Mouse (Mus musculus) naive thymus-derived CD4-positive, alpha-beta T cell, adult 2 months (primary cell): ENCODE data around the gene Wasf3.
"Not testable (repeated sequence)": the region's sequence is repeated elsewhere in the genome, so short reads cannot be mapped to it uniquely, and the experiment has no call there.

Experiments
- DNase-seq: peaks from one replicate; pipeline ENCODE4 v3.0.0-alpha.2; 2011; ENCODE audit warnings: low read depth

The Wasf3 gene

GRCm38 (mm10) chr5:146401012-146401411, 16.2 kb downstream of the Wasf3 start:
- DNase-seq = not testable (repeated sequence)

DNA sequence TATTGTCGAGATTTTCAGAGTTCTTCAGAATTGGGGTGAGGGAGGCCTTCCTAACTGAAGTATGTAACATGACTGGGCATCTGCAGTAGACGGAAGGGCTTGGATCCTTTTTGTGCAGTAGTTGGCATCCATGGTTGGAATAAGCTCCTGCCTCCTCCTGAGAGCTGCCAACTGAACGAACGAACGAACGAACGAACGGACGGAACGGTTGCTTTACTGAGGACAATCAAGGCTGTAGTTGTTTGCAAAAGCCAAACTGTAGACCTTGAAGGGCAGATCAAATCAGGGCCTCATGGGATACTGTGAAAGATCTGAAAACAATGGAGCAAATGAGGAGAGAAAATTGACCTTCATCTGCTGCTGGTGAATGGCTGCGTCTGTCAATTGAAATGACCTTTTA, 17.5 kb downstream of the Wasf3 start:
- no peak for DNase-seq

DNA sequence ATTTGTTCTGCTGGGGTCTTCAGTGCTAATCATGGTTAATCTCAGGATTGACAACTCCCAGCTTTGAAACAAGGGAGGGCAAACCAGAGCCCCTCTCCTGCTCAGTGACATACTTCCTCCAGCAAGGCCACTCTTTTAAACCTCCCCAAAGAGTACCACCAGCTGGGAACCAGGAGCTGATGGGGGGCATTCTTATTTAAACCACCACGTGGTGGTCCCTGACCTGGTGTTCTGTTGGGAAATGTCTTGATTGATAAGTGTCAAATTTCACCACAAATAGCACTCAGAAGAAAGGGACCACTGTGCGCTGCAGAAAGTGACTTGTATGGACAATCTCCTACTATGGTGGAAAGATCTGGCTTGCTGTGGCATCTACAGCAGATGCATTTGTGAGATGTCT, 19.1 kb downstream of the Wasf3 start:
- no peak for DNase-seq

DNA sequence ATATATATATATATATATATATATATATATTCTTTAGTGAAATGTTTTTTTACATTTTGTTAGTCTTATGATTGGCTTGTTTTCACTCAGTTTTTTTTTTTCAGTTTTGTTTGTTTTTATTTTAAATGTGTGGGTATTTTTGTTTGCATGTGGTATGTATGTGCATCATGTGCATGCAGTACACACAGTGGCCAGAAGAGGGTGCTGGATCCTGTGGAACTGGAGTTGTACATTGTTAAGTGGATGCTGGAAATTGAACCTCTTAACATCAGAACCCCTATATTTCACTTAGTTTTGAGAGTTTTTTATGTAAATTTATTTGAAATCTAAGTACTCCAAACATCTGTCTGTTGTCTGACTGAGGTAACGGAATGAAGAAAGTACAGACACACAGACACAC, 21.3 kb downstream of the Wasf3 start:
- no peak for DNase-seq

DNA sequence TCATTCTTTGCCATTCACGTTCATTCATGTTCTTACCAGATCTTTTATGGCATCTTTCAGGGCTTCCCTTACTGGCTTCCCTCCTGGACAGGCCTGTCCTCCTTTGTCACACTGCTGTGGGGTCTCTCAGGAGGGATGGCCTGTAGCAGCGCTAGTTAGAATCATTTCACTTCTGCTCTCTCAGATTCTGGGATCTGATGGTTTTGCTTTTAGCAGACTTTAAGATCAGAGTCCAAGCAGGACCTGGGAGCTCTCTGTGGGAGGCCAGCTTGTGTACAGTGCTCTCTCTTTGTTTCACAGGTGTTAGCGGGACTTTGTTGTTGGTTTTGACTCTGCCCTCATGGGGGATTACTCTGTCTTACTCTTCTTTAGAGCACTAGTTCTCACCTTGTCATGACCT, 23.0 kb downstream of the Wasf3 start:
- no peak for DNase-seq

- DNase-seq = no peak
These were observed 23.8 kb downstream of the Wasf3 start for GRCm38 (mm10) chr5:146408604-146409003.

DNA sequence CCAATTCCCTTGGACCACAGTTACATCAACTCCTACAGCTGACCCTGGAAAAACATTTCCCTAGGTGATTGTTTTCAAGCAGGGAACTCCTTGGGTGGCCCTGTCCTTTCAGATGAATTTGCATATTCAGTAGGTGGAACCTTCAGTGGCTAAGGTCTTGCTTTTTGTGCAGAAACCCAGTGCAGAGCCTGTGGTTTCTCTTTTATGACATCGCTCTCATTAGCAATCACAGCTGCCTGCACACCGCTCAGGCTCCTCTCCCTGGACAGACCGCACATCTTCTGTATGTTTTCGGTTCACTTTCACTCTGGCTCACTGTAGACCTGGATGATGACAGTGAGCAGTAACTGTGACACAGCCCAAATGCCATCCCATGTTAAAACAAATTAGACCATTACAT, 26.0 kb downstream of the Wasf3 start:
- DNase-seq = no peak

- DNase-seq = no peak
These were observed 28.1 kb downstream of the Wasf3 start for GRCm38 (mm10) chr5:146412743-146413430.

- no peak for DNase-seq
These were observed 29.8 kb downstream of the Wasf3 start for GRCm38 (mm10) chr5:146414611-146415010.

DNA sequence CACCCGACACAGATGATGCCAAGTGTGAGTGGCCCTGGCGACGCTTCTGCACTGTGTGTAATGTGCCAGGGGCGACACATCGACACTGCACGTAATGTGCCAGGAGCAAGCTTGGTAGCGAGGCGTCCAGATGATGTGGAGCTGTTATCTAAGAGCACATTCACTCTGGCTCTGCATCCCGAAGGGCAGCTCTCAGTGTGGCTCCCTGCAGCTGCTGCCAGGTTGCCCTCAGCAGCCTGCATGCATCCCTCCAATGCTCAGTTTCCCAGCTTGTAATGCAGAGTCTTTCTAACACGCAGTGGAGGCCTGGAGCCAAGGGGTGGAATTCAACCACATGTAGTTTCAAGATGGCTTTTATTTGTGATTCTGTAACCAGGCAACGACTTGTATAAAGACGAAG, 30.4 kb downstream of the Wasf3 start:
- no peak for DNase-seq

DNA sequence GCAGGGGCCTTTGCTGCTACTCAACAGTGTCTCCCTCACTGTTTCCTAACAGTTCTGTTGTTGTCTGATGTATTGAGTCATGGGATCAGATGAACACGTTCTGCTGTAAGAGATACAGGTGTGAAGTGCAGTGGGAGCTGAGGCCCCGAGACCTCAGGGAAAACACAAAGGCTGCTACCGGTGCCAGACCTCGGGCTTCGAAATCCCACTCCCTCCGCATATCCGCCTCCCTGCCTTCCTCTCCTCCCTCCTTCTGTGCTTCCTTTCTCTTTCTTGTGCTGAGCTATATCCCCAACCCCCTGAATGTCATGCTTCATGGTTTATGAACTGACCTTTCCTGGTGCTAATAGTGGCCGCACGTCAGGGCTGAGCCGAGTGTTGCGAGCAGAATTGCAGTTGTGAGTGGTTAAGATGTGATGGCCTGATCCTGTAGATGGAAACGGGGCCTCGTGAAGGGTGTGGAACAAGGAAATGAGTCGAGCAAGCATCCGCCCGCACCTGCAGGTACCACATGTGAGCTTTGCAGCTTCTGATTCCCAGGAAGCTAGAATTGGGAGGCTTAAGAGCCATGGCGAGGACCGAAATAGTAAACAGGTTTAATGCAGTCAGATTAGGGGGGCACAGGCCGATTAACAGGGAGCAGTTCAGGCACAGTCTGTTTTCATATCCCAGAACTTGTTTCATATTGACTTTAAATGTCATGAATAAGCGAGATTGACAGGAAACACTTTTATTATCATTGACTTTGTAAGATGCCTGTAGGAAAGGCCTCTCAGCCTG, 31.7 kb downstream of the Wasf3 start:
- DNase-seq = no peak

GRCm38 (mm10) chr5:146418092-146418491, 33.3 kb downstream of the Wasf3 start:
- no peak for DNase-seq

DNA sequence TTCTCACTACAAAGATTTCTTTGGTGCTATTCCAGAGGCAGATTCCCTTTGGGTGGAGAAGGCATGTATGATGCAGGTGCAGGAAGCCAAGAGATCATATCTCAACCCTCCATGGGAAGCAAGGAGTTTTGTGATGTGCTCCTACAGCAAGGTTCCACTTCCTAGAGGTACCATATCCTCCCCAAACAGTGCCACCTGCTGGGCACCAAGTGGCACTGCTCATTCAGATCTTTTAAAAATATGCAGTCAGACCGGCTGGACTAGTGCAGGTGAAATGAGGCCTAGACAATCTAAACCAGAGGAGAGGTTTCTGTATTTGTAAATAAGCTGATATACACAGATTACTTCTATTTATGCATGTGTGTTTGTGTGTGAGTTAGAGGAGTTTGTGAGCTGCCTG, 35.3 kb downstream of the Wasf3 start:
- DNase-seq = peak; percentile 11

GRCm38 (mm10) chr5:146424711-146425326, 40.0 kb downstream of the Wasf3 start:
- DNase-seq = no peak

GRCm38 (mm10) chr5:146425656-146426055, 40.9 kb downstream of the Wasf3 start:
- DNase-seq = no peak

DNA sequence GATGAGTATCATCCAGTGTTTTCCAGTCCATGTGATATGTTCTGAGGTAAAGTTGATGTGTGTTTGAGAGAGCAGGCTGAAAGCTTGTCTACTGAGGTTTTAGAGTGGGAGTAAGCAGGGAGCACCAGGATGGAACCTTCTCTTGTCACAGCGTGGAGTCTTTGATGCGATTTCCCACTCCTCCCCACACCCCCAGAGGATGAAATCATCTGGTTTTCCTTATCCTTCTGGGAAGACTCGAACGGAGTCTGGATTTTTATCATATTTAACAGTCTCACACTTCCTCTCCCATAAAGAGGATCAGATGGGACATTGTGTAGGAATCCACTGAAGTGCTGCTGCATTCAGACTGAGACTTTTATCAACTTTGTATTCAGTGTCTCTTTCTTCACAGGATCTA, 43.3 kb downstream of the Wasf3 start:
- DNase-seq = no peak

GRCm38 (mm10) chr5:146431821-146432220, 47.0 kb downstream of the Wasf3 start:
- DNase-seq = no peak

GRCm38 (mm10) chr5:146432476-146432875, 47.7 kb downstream of the Wasf3 start:
- DNase-seq = no peak

DNA sequence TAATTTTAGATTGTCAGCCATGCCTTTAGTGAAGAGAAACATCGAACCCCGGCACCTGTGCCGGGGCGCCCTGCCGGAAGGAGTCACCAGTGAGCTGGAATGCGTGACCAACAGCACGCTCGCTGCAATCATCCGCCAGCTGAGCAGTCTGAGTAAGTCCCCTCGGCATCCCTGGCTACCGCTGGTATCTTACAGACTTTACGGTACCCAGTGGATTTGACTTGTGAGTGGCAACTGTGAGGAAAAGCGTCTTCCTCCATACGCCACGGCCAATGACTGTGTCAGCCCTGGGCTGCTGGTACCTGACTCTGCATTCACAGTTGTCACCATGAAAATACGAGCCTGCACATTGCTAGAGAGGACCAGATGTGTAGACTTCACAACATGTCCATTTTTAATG, 50.5 kb downstream of the Wasf3 start:
- DNase-seq = no peak

- DNase-seq = no peak
These were observed 52.0 kb downstream of the Wasf3 start for GRCm38 (mm10) chr5:146436796-146437195.

DNA sequence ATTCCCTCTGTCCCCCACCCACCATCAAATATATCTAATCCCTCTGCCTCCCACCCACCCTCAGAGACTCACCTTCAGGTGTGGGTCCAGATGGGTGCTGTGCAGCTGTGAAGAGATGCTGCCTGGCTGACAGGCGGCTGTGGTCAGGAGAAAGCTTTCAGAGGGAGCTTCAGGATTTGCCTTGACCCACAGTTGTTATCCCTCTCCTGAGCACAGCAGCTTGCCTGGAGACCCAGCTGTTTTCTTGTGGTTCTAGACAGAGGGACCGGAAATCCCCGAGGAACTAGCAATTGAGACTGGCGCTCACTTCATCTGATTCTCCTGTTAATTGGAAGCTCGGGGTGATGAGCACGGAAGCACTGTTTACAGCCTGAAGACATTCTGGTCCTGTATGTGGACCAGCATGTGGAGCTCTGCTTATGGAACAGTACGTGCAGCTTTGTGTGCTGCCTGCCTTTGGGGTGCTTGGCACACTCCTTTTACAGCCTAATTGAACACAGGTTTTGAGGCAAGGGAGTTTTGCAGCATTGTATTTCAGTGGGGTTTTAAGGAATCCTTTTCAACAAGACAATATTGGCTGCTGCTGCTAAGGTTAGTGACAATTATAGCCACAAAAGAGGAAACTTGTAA, 54.5 kb downstream of the Wasf3 start:
- DNase-seq = no peak

GRCm38 (mm10) chr5:146440273-146440672, 55.5 kb downstream of the Wasf3 start:
- DNase-seq = no peak

- no peak for DNase-seq
These were observed 58.0 kb downstream of the Wasf3 start for GRCm38 (mm10) chr5:146442767-146443166.
